Mouse (Mus musculus) liver, adult 2 months (tissue): ENCODE measurements around the gene Eral1. TPM values are rescaled to one million over a fixed set of nuclear protein-coding genes. Genes with fewer than 3 reads are reported as not detected.

Experiments
- DNase-seq: peaks from one replicate; pipeline ENCODE4 v3.0.0-alpha.2; 2011; ENCODE audit warnings: low read depth, low spot score; ENCODE audit errors: extremely low read depth
- H3K27ac ChIP-seq: fragments of 200-500 bp; replicated peaks from 2 replicates; pipeline ENCODE4 v1.5.1; 2012; ENCODE audit warnings: low read depth, mild to moderate bottlenecking, control low read depth, inconsistent platforms, low read length; ENCODE audit not compliant: insufficient read depth
- H3K27me3 ChIP-seq: fragments of 200-500 bp; 2 replicates; pipeline ENCODE4 v1.6.1; 2012; ENCODE audit warnings: mild to moderate bottlenecking, moderate library complexity, low read length, inconsistent platforms; ENCODE audit not compliant: control insufficient read depth, insufficient read depth
- H3K36me3 ChIP-seq: fragments of 200-500 bp; 2 replicates; pipeline ENCODE4 v1.6.1; 2012; ENCODE audit warnings: low read length, inconsistent platforms; ENCODE audit not compliant: control insufficient read depth, insufficient read depth
- H3K4me1 ChIP-seq: fragments of 200-500 bp; 2 replicates; pipeline ENCODE4 v1.6.1; 2011; ENCODE audit warnings: low read length; ENCODE audit not compliant: control insufficient read depth, insufficient read depth
- H3K4me3 ChIP-seq: fragments of 200-500 bp; 2 replicates; pipeline ENCODE4 v1.5.1; 2011; ENCODE audit warnings: low read depth, mild to moderate bottlenecking, control low read depth, low read length, moderate library complexity; ENCODE audit not compliant: insufficient read depth
- H3K79me2 ChIP-seq: fragments of 200-500 bp; 2 replicates; pipeline ENCODE4 v1.6.1; 2012; ENCODE audit warnings: inconsistent platforms, mild to moderate bottlenecking, low read length, moderate library complexity; ENCODE audit not compliant: control insufficient read depth, insufficient read depth
- H3K9ac ChIP-seq: fragments of 200-500 bp; 2 replicates; pipeline ENCODE4 v1.6.1; 2012; ENCODE audit warnings: low read depth, mild to moderate bottlenecking, control low read depth, inconsistent platforms, low read length
- CTCF ChIP-seq: fragments of 200-500 bp; IDR thresholded peaks from 2 replicates; pipeline ENCODE4 v1.5.1; 2011; ENCODE audit warnings: low read depth, low read length, control low read depth
- POLR2A ChIP-seq: fragments of 200-500 bp; IDR thresholded peaks from 2 replicates; pipeline ENCODE4 v1.6.1; 2011; ENCODE audit warnings: low read length, control low read depth; ENCODE audit not compliant: insufficient read depth; ENCODE audit errors: extremely low read depth
- WGBS: fragments of 180-500 bp; shearing (Covaris S2); methylation state at CpG from one replicate; pipeline ENCODE4 v1.1.7; 2018; 5-methylcytosine and 5-hydroxymethylcytosine counted together
- polyA plus RNA-seq: library from polyadenylated mRNA; depleted of rRNA; stranded (reverse); fragments of >200 nt; gene quantifications from 2 replicates; pipeline ENCODE4 v1.2.3, GENCODE M21; 2012
- total RNA-seq: library from RNA; depleted of rRNA; stranded (reverse); fragments of >200 nt; gene quantifications from 2 replicates; pipeline ENCODE4 v1.2.3, GENCODE M21; 2014

Gene Eral1
- total and polyA plus RNA-seq, 2 experiments: 16.4 to 27.2 TPM

GRCm38 (mm10) chr11:78121176-78121575, 41.0 kb upstream of the Eral1 start:
- WGBS: 18% methylated on average over 5 of the region's 5 CpGs

GRCm38 (mm10) chr11:78119898-78120297, 39.7 kb upstream of the Eral1 start:
- no peak overlapping the region for H3K27ac ChIP-seq

More at GRCm38 (mm10) chr11:78121176-78121575, 41.0 kb upstream of the Eral1 start:
- Histone ChIP-seq H3K27me3 (no peaks in the 10 kb centered on the region), H3K9ac (no peak overlapping the region), H3K27ac (peak overlapping the region; percentile 44), H3K36me3 (no peaks in the 10 kb centered on the region), H3K4me3 (no peak overlapping the region), H3K79me2 (peaks cover 40% of the 10 kb centered on the region), H3K4me1 (peaks cover 18% of the 10 kb centered on the region)
- peak; percentile 87 for DNase-seq
- no peak for TF ChIP-seq POLR2A
- TF ChIP-seq CTCF: no peak

GRCm38 (mm10) chr11:78118467-78118866, 38.3 kb upstream of the Eral1 start:
- Histone ChIP-seq H3K4me1 (peaks cover 24% of the 10 kb centered on the region), H3K4me3 (no peak overlapping the region), H3K79me2 (peaks cover 49% of the 10 kb centered on the region), H3K9ac (no peak overlapping the region), H3K27me3 (no peaks in the 10 kb centered on the region), H3K27ac (no peak overlapping the region), H3K36me3 (no peaks in the 10 kb centered on the region)
- TF ChIP-seq CTCF (no peak), POLR2A (no peak)
- DNase-seq: no peak

More at GRCm38 (mm10) chr11:78119898-78120297, 39.7 kb upstream of the Eral1 start:
- no peak for TF ChIP-seq POLR2A
- WGBS: 46% methylated on average over 8 of the region's 8 CpGs
- peaks cover 43% of the 10 kb centered on the region for H3K79me2 ChIP-seq
- peaks cover 18% of the 10 kb centered on the region for H3K4me1 ChIP-seq
- no peaks in the 10 kb centered on the region for H3K36me3 ChIP-seq
- H3K27me3 ChIP-seq: no peaks in the 10 kb centered on the region
- no peak overlapping the region for H3K9ac ChIP-seq
- DNase-seq: no peak
- H3K4me3 ChIP-seq: no peak overlapping the region

- H3K4me1 ChIP-seq: peaks cover 19% of the 10 kb centered on the region
- no peaks in the 10 kb centered on the region for H3K27me3 ChIP-seq
- no peaks in the 10 kb centered on the region for H3K36me3 ChIP-seq
- H3K9ac ChIP-seq: no peak overlapping the region
- H3K27ac ChIP-seq: no peak overlapping the region
- no peak overlapping the region for H3K4me3 ChIP-seq
- no peak for DNase-seq
- no peak for TF ChIP-seq POLR2A
- TF ChIP-seq CTCF: no peak
- 37% methylated on average over 5 of the region's 5 CpGs for WGBS
- H3K79me2 ChIP-seq: peaks cover 42% of the 10 kb centered on the region
These were observed 35.9 kb upstream of the Eral1 start for GRCm38 (mm10) chr11:78116146-78116410.

- Histone ChIP-seq H3K79me2 (peaks cover 42% of the 10 kb centered on the region), H3K9ac (peak overlapping the region; percentile 54), H3K27me3 (no peaks in the 10 kb centered on the region), H3K27ac (no peak overlapping the region), H3K36me3 (no peaks in the 10 kb centered on the region), H3K4me3 (peak overlapping the region; percentile 59), H3K4me1 (peaks cover 14% of the 10 kb centered on the region)
- DNase-seq: peak; percentile 84
- WGBS: 3% methylated on average over 37 of the region's 37 CpGs
- TF ChIP-seq POLR2A: no peak
- TF ChIP-seq CTCF: no peak
These were observed 35.4 kb upstream of the Eral1 start for GRCm38 (mm10) chr11:78115367-78116145.

- Histone ChIP-seq H3K4me1 (peaks cover 13% of the 10 kb centered on the region), H3K36me3 (no peaks in the 10 kb centered on the region), H3K9ac (peak overlapping the region; percentile 54), H3K4me3 (peak overlapping the region; percentile 59), H3K27me3 (no peaks in the 10 kb centered on the region), H3K27ac (no peak overlapping the region), H3K79me2 (peaks cover 47% of the 10 kb centered on the region)
- DNase-seq: no peak
- TF ChIP-seq CTCF: no peak
- no peak for TF ChIP-seq POLR2A
- WGBS: 9% methylated on average over 19 of the region's 19 CpGs
These were observed 34.6 kb upstream of the Eral1 start for GRCm38 (mm10) chr11:78114676-78115366.
